ENCODE assay signal across 8 mouse cellular contexts in the genomic region with DNA sequence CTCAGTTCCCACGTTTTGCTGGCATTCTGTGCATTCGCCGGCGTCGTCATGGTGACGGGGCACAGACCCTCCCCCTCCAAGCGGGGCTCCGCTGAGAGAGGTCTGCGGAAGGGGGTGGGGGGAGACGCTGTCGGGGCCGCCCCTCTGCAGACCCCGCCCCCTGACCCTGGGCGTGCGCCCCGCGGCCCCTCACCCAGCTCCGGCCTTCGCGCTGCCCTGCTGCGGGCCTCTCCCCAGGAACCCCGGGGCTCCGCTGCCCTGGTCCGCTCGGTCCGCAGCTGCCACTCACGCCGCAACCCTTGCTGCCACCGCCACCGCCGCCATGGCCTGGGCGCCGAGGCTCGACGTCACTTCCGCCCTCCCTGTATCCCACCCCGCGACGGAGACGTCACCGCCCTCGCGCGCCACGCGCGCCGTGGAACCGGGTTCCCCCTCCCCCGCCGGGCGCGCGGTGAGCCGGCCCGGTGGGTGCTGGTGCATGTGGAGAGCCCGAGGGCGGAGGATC. TPM values are rescaled to one million over a fixed set of nuclear protein-coding genes. Genes with fewer than 3 reads are reported as not detected.
DNase-seq lines count a peak whose midpoint lies in the region; ATAC-seq and TF ChIP-seq lines count a peak whose summit lies in the region.

Gene Ring1 (minus strand): TSS at position 364 of the 505 bp plus-strand sequence.

- peak; percentile 80; the same call in 1 of the 2 replicates for TF ChIP-seq POLR2A in liver, adult 2 months (IDR thresholded peaks at IDR 0.05; ENCODE audit: extremely low read depth, insufficient read depth, low read length)
- TF ChIP-seq POLR2A in myocyte (IDR thresholded peaks at IDR 0.05; ENCODE audit: insufficient read length, low read depth), result peak; percentile 97

- peak within 1 kb of the TSS; percentile 64 for H3K4me3 ChIP-seq in embryonic facial prominence, embryonic 15.5 days (replicated peaks)
- H3K4me3 ChIP-seq in kidney, embryonic 14.5 days (ENCODE audit: low read length), result peak within 1 kb of the TSS; percentile 92
- H3K4me3 ChIP-seq in liver, adult 2 months (ENCODE audit: insufficient read depth, low read depth, low read length), result peak within 1 kb of the TSS; percentile 97
- peak within 1 kb of the TSS; percentile 51 for H3K4me3 ChIP-seq in myocyte
- peak within 1 kb of the TSS; percentile 90 for H3K4me3 ChIP-seq in stomach, embryonic 14.5 days (ENCODE audit: low read depth, low read length)

- ATAC-seq in embryonic facial prominence, embryonic 15.5 days (ENCODE audit: insufficient number of reproducible peaks, low FRiP score, low TSS enrichment, low read depth), result peak; percentile 77
- peak; percentile 68 for ATAC-seq in kidney, embryonic 14.5 days (ENCODE audit: low FRiP score, low TSS enrichment)
- ATAC-seq in stomach, embryonic 14.5 days (ENCODE audit: insufficient number of reproducible peaks, insufficient read depth, low FRiP score, low read depth), result peak; percentile 71

- peak within 1 kb of the TSS; percentile 68 for H3K9ac ChIP-seq in embryonic facial prominence, embryonic 15.5 days
- H3K9ac ChIP-seq in kidney, embryonic 14.5 days (ENCODE audit: low read depth, low read length), result peak within 1 kb of the TSS; percentile 90
- peak within 1 kb of the TSS; percentile 99 for H3K9ac ChIP-seq in liver, adult 2 months (ENCODE audit: low read depth, low read length)
- H3K9ac ChIP-seq in stomach, embryonic 14.5 days (replicated peaks; ENCODE audit: low read depth, low read length), result peak within 1 kb of the TSS; percentile 87

- no peak for TF ChIP-seq CTCF in liver, adult 2 months (IDR thresholded peaks at IDR 0.05; ENCODE audit: low read depth, low read length)

- peak within 1 kb of the TSS; percentile 98 for H3K4me2 ChIP-seq in embryonic facial prominence, embryonic 15.5 days (replicated peaks)
- peak within 1 kb of the TSS; percentile 85 for H3K4me2 ChIP-seq in kidney, embryonic 14.5 days (replicated peaks; ENCODE audit: low read depth, low read length)
- peak within 1 kb of the TSS; percentile 86 for H3K4me2 ChIP-seq in myocyte (ENCODE audit: low read depth)
- H3K4me2 ChIP-seq in stomach, embryonic 14.5 days (replicated peaks; ENCODE audit: low read depth, low read length), result peak within 1 kb of the TSS; percentile 94

- H3K36me3 ChIP-seq in embryonic facial prominence, embryonic 15.5 days, result peaks cover 44% of the 10 kb centered on the region
- H3K36me3 ChIP-seq in kidney, embryonic 14.5 days (ENCODE audit: control insufficient read depth, insufficient read depth, low read length), result peaks cover 35% of the 10 kb centered on the region
- peaks cover 2% of the 10 kb centered on the region; the same call in 1 of the 2 replicates for H3K36me3 ChIP-seq in liver, adult 2 months (ENCODE audit: control insufficient read depth, insufficient read depth, low read length)
- H3K36me3 ChIP-seq in myocyte (ENCODE audit: control insufficient read depth, insufficient read depth), result peaks cover 12% of the 10 kb centered on the region
- peaks cover 16% of the 10 kb centered on the region for H3K36me3 ChIP-seq in stomach, embryonic 14.5 days (ENCODE audit: control insufficient read depth, insufficient read depth, low read length)

- H3K79me2 ChIP-seq in liver, adult 2 months (ENCODE audit: control insufficient read depth, insufficient read depth, low read length), result no peaks in the 10 kb centered on the region
- peaks cover 4% of the 10 kb centered on the region for H3K79me2 ChIP-seq in myocyte (ENCODE audit: control insufficient read depth, insufficient read depth)

- H3K27me3 ChIP-seq in embryonic facial prominence, embryonic 15.5 days, result no peaks in the 10 kb centered on the region
- H3K27me3 ChIP-seq in kidney, embryonic 14.5 days (ENCODE audit: control insufficient read depth, insufficient read depth, low read length), result no peaks in the 10 kb centered on the region
- H3K27me3 ChIP-seq in liver, adult 2 months (ENCODE audit: control insufficient read depth, insufficient read depth, low read length), result no peaks in the 10 kb centered on the region
- no peaks in the 10 kb centered on the region for H3K27me3 ChIP-seq in myocyte (ENCODE audit: control insufficient read depth, insufficient read depth, insufficient read length)
- no peaks in the 10 kb centered on the region for H3K27me3 ChIP-seq in stomach, embryonic 14.5 days (ENCODE audit: control insufficient read depth, insufficient read depth, low read length)

- peaks cover 49% of the 10 kb centered on the region for H3K4me1 ChIP-seq in embryonic facial prominence, embryonic 15.5 days
- peaks cover 24% of the 10 kb centered on the region for H3K4me1 ChIP-seq in kidney, embryonic 14.5 days (ENCODE audit: control insufficient read depth, insufficient read depth, low read length)
- H3K4me1 ChIP-seq in liver, adult 2 months (ENCODE audit: control insufficient read depth, insufficient read depth, low read length), result peaks cover 16% of the 10 kb centered on the region
- peaks cover 27% of the 10 kb centered on the region for H3K4me1 ChIP-seq in stomach, embryonic 14.5 days (ENCODE audit: control insufficient read depth, insufficient read depth, low read length)

- peak within 1 kb of the TSS; percentile 95 for H3ac ChIP-seq in myocyte (ENCODE audit: control insufficient read depth, insufficient read length)

- peak within 1 kb of the TSS; percentile 90 for H3K27ac ChIP-seq in embryonic facial prominence, embryonic 15.5 days (replicated peaks)
- H3K27ac ChIP-seq in kidney, embryonic 14.5 days (ENCODE audit: low read depth, low read length), result peak within 1 kb of the TSS; percentile 87
- H3K27ac ChIP-seq in liver, adult 2 months (replicated peaks; ENCODE audit: insufficient read depth, low read depth, low read length), result peak within 1 kb of the TSS; percentile 88
- H3K27ac ChIP-seq in stomach, embryonic 14.5 days (ENCODE audit: low read length), result peak within 1 kb of the TSS; percentile 90

- under 1% methylated on average over 54 of the region's 58 CpGs for WGBS in embryonic facial prominence, embryonic 15.5 days
- under 1% methylated on average over 52 of the region's 58 CpGs for WGBS in kidney, embryonic 14.5 days
- WGBS in liver, adult 2 months, result under 1% methylated on average over 58 of the region's 58 CpGs
- 2% methylated on average over 48 of the region's 58 CpGs for WGBS in stomach, embryonic 14.5 days

- no peaks in the 10 kb centered on the region; the same call in 1 of the 2 replicates for H3K9me3 ChIP-seq in embryonic facial prominence, embryonic 15.5 days (replicated peaks)
- peaks cover 3% of the 10 kb centered on the region for H3K9me3 ChIP-seq in kidney, embryonic 14.5 days (ENCODE audit: control insufficient read depth, low read length)
- no peaks in the 10 kb centered on the region for H3K9me3 ChIP-seq in stomach, embryonic 14.5 days (ENCODE audit: control insufficient read depth, low read depth, low read length)

- DNase-seq in 3T3-L1 (ENCODE audit: low read depth, low spot score), result peak; percentile 68
- DNase-seq in adrenal gland, postnatal 25 days, result peak; percentile 91
- peak; percentile 88 to 90 for DNase-seq in heart, adult 9 months (ENCODE audit: low spot score in 2 of 2)
- peak; percentile 38 for DNase-seq in liver, adult 2 months (ENCODE audit: extremely low read depth, low read depth, low spot score)

TF ChIP-seq in myocyte, 11 proteins besides CTCF, POLR2A, EP300 and RAD21:
- TF ChIP-seq CEBPB (IDR thresholded peaks at IDR 0.05; ENCODE audit: insufficient read depth, poor library complexity, severe bottlenecking) (no peak), MYOG (IDR thresholded peaks at IDR 0.05; ENCODE audit: control insufficient read depth in 1 of 3, insufficient read depth in 1 of 3, insufficient read length in 2 of 3, low read depth in 2 of 3) (peak in 1 of 3 experiments; percentile 36), MAX (IDR thresholded peaks at IDR 0.05; ENCODE audit: low read depth) (no peak), MYOD1 (IDR thresholded peaks at IDR 0.05; ENCODE audit: control insufficient read depth in 1 of 3, insufficient read length in 2 of 3, low read depth in 2 of 3) (peak in 2 of 3 experiments; percentile 3 to 17), POLR2AphosphoS2 (IDR thresholded peaks at IDR 0.05; ENCODE audit: insufficient read length, low read depth) (peak; percentile 98), E2F4 (IDR thresholded peaks at IDR 0.05; ENCODE audit: insufficient read depth) (peak; percentile 32), SRF (IDR thresholded peaks at IDR 0.05; ENCODE audit: control insufficient read depth, insufficient read length, low read depth) (peak; percentile 45)
TF ChIP-seq in myocyte: peak in this region for 5.

RNA-seq across cellular contexts. Expression of gene Ring1, which starts in this region (rescaled TPM):
- total RNA-seq in adrenal gland, postnatal 25 days (2021), result 50.8 and 66.2 TPM in 2 replicates
- 26.0 and 26.9 TPM in 2 replicates for polyA plus RNA-seq in embryonic facial prominence, embryonic 15.5 days (2015; fragmentation: Nextera tagmentation; extraction: Ambion mirVana)
- polyA plus RNA-seq in kidney, embryonic 14.5 days (2014; fragmentation: Nextera tagmentation; extraction: Ambion mirVana), result 5.5 and 12.4 TPM in 2 replicates
- total RNA-seq in liver, adult 2 months (2014; rRNA removed), result 10.0 and 13.7 TPM in 2 replicates
- 29.7 and 33.8 TPM in 2 replicates for polyA plus RNA-seq in liver, adult 2 months (2012; rRNA removed)
- 42.9 TPM for polyA plus RNA-seq in myocyte (2012; fragmentation: generic; extraction: Trizol)
- polyA plus RNA-seq in stomach, embryonic 14.5 days (2014; fragmentation: Nextera tagmentation; extraction: Ambion mirVana), result 7.5 and 8.6 TPM in 2 replicates

Comparison
In these comparisons a context has a peak if more than half of its experiments do, and no peak if none do; other contexts are left out.
1. Peak in every context shown above with its lines: DNase-seq, ATAC-seq, H3K4me3 ChIP-seq and H3K27ac ChIP-seq.
2. DNase-seq: peak in every context shown above with its lines; median percentile 91 in adrenal gland, postnatal 25 days; 89 in heart, adult 9 months; 68 in 3T3-L1; 38 in liver, adult 2 months.